Comparison of ENCODE assay signal across 14 mouse cellular contexts in genomic region chr14:114832987-114833386, GRCm38 (mm10).
DNase-seq lines count a peak whose midpoint lies in the region; ATAC-seq and TF ChIP-seq lines count a peak whose summit lies in the region.
"Had no signal": no experiment of that assay in that cellular context is flagged by ENCODE, and none has a peak within 500 bp of the region (broad histone marks: within the 10 kb centered on the region; RNA-seq: fewer than 3 reads in every experiment).

No protein-coding gene starts in this region.

- no peaks in the 10 kb centered on the region for H3K36me3 ChIP-seq in heart, embryonic 15.5 days
- H3K36me3 ChIP-seq in limb, embryonic 11.5 days (ENCODE audit: control insufficient read depth, insufficient read depth, low read length), result no peaks in the 10 kb centered on the region
- H3K36me3 ChIP-seq in limb, embryonic 10.5 days, result no peaks in the 10 kb centered on the region
- no peaks in the 10 kb centered on the region for H3K36me3 ChIP-seq in ES-Bruce4 (ENCODE audit: control insufficient read depth, insufficient read depth, low read length, poor library complexity, severe bottlenecking)
- no peaks in the 10 kb centered on the region for H3K36me3 ChIP-seq in G1E (replicated peaks)
- H3K36me3 ChIP-seq: heart, embryonic 12.5 days; neural tube, embryonic 15.5 days had no signal

- H3K27ac ChIP-seq in heart, embryonic 15.5 days, result no peak overlapping the region
- no peak overlapping the region for H3K27ac ChIP-seq in limb, embryonic 11.5 days (replicated peaks; ENCODE audit: low read depth, low read length)
- H3K27ac ChIP-seq in limb, embryonic 10.5 days, result no peak overlapping the region
- no peak overlapping the region for H3K27ac ChIP-seq in ES-Bruce4 (ENCODE audit: insufficient read depth, low read length)
- H3K27ac ChIP-seq: neural tube, embryonic 15.5 days had no signal

- 64% methylated on average over 11 of the region's 11 CpGs for WGBS in heart, embryonic 15.5 days
- 64% methylated on average over 11 of the region's 11 CpGs for WGBS in limb, embryonic 11.5 days
- WGBS in limb, embryonic 10.5 days, result 60% methylated on average over 11 of the region's 11 CpGs

- H3K4me3 ChIP-seq in heart, embryonic 15.5 days, result no peak overlapping the region
- no peak overlapping the region for H3K4me3 ChIP-seq in limb, embryonic 11.5 days (ENCODE audit: low read depth, low read length)
- H3K4me3 ChIP-seq in limb, embryonic 10.5 days, result no peak overlapping the region
- H3K4me3 ChIP-seq in ES-Bruce4 (ENCODE audit: low read depth, low read length) (no peak overlapping the region), G1E (ENCODE audit: low read depth, low read length) (no peak overlapping the region)
- H3K4me3 ChIP-seq: neural tube, embryonic 15.5 days had no signal

- TF ChIP-seq CTCF in ES-Bruce4 (IDR thresholded peaks at IDR 0.05; ENCODE audit: low read depth, low read length), result peak; percentile 55
- TF ChIP-seq CTCF in G1E (IDR thresholded peaks at IDR 0.05; ENCODE audit: low read depth, low read length), result peak; percentile 36

- no peak for ATAC-seq in heart, embryonic 15.5 days (replicated peaks; ENCODE audit: insufficient number of reproducible peaks, insufficient read depth, low FRiP score, low read depth)
- no peak for ATAC-seq in limb, embryonic 11.5 days (ENCODE audit: insufficient number of reproducible peaks, low FRiP score, low TSS enrichment, low read depth)
- ATAC-seq in G1E (ENCODE audit: extremely low read depth, insufficient number of reproducible peaks, low FRiP score, poor library complexity, severe bottlenecking), result no peak
- no peak for ATAC-seq in erythroid progenitor cell, adult 5-6 weeks (replicated peaks; ENCODE audit: low FRiP score, poor library complexity, severe bottlenecking)
- ATAC-seq: midbrain, embryonic 16.5 days had no signal

- no peak for TF ChIP-seq POLR2A in ES-Bruce4 (IDR thresholded peaks at IDR 0.05; ENCODE audit: insufficient read depth, low read length)

- H3K4me1 ChIP-seq in heart, embryonic 15.5 days (replicated peaks), result no peaks in the 10 kb centered on the region
- H3K4me1 ChIP-seq in limb, embryonic 11.5 days (ENCODE audit: control insufficient read depth, insufficient read depth, low read length), result peaks cover 7% of the 10 kb centered on the region; the same call in 1 of the 2 replicates
- H3K4me1 ChIP-seq in limb, embryonic 10.5 days, result peaks cover 30% of the 10 kb centered on the region
- H3K4me1 ChIP-seq in ES-Bruce4 (ENCODE audit: control insufficient read depth, insufficient read depth, low read length) (no peaks in the 10 kb centered on the region), G1E (ENCODE audit: insufficient read depth, low read depth, low read length) (no peaks in the 10 kb centered on the region)
- H3K4me1 ChIP-seq: heart, embryonic 12.5 days had no signal

- TF ChIP-seq EP300 in ES-Bruce4 (IDR thresholded peaks at IDR 0.05; ENCODE audit: insufficient read depth, low read depth, low read length), result no peak

- peak overlapping the region; percentile 44 for H3K4me2 ChIP-seq in heart, embryonic 15.5 days
- H3K4me2 ChIP-seq in limb, embryonic 11.5 days (ENCODE audit: low read depth, severe bottlenecking), result no peak overlapping the region
- H3K4me2 ChIP-seq: neural tube, embryonic 15.5 days had no signal

- no peak overlapping the region for H3K9ac ChIP-seq in heart, embryonic 15.5 days
- H3K9ac ChIP-seq in limb, embryonic 11.5 days (ENCODE audit: low read length), result no peak overlapping the region
- no peak overlapping the region for H3K9ac ChIP-seq in ES-Bruce4 (ENCODE audit: low read depth, poor library complexity, severe bottlenecking)
- H3K9ac ChIP-seq: heart, embryonic 12.5 days; neural tube, embryonic 15.5 days had no signal

- H3K27me3 ChIP-seq in heart, embryonic 15.5 days, result no peaks in the 10 kb centered on the region
- H3K27me3 ChIP-seq in limb, embryonic 11.5 days (ENCODE audit: control insufficient read depth, insufficient read depth, low read length), result no peaks in the 10 kb centered on the region
- H3K27me3 ChIP-seq in limb, embryonic 10.5 days (ENCODE audit: low read depth, poor library complexity, severe bottlenecking), result no peaks in the 10 kb centered on the region
- H3K27me3 ChIP-seq in ES-Bruce4 (ENCODE audit: control insufficient read depth, insufficient read depth, low read length, poor library complexity, severe bottlenecking), result no peaks in the 10 kb centered on the region
- no peaks in the 10 kb centered on the region for H3K27me3 ChIP-seq in G1E (ENCODE audit: insufficient read depth, low read length)
- H3K27me3 ChIP-seq: heart, embryonic 12.5 days; neural tube, embryonic 15.5 days had no signal

- no peak for DNase-seq in heart, adult 9 months (ENCODE audit: low spot score in 2 of 2)
- DNase-seq in limb, embryonic 11.5 days (ENCODE audit: low spot score), result peak; percentile 21
- no peak for DNase-seq in limb, embryonic 10.5 days (ENCODE audit: low spot score)
- DNase-seq in G1E (ENCODE audit: low spot score), result no peak
- DNase-seq in embryo, embryonic 9.5 days (ENCODE audit: extremely low spot score), result no peak
- DNase-seq: embryo, embryonic 11 days; lung, postnatal 14 days; right cerebral cortex, postnatal 25 days had no signal

- no peaks in the 10 kb centered on the region for H3K9me3 ChIP-seq in heart, embryonic 15.5 days (replicated peaks)
- no peaks in the 10 kb centered on the region for H3K9me3 ChIP-seq in limb, embryonic 11.5 days (ENCODE audit: control insufficient read depth, low read length)
- H3K9me3 ChIP-seq in limb, embryonic 10.5 days (replicated peaks), result no peaks in the 10 kb centered on the region
- H3K9me3 ChIP-seq in ES-Bruce4 (replicated peaks; ENCODE audit: control insufficient read depth, insufficient read depth, low read length, poor library complexity, severe bottlenecking), result no peaks in the 10 kb centered on the region
- H3K9me3 ChIP-seq in G1E (replicated peaks), result peaks cover 10% of the 10 kb centered on the region
- H3K9me3 ChIP-seq: heart, embryonic 12.5 days; neural tube, embryonic 15.5 days had no signal
